Mouse (Mus musculus) telencephalon, adult 2 months (tissue): ENCODE results near the gene Btbd3.

Experiments
- DNase-seq: peaks from one replicate; pipeline ENCODE4 v3.0.0-alpha.2; 2011; ENCODE audit warnings: low read depth, low spot score

The Btbd3 gene

GRCm38 (mm10) chr2:138531160-138531967 is 275.0 kb downstream of the Btbd3 start:
- no peak for DNase-seq

- no peak for DNase-seq
These were observed 275.6 kb downstream of the Btbd3 start for GRCm38 (mm10) chr2:138531992-138532391.

- DNase-seq, result no peak
These were observed 283.3 kb downstream of the Btbd3 start for GRCm38 (mm10) chr2:138539655-138540054.

GRCm38 (mm10) chr2:138548990-138549389 is 292.6 kb downstream of the Btbd3 start:
- DNase-seq, result no peak

GRCm38 (mm10) chr2:138551516-138551915 is 295.2 kb downstream of the Btbd3 start:
- peak; percentile 83 for DNase-seq

- DNase-seq, result peak; percentile 32
These were observed 298.9 kb downstream of the Btbd3 start for GRCm38 (mm10) chr2:138555106-138555862.

- DNase-seq, result no peak
These were observed 329.6 kb downstream of the Btbd3 start for GRCm38 (mm10) chr2:138585930-138586329.

- no peak for DNase-seq
These were observed 331.0 kb downstream of the Btbd3 start for GRCm38 (mm10) chr2:138587335-138587734.

- peak; percentile 46 for DNase-seq
These were observed 331.6 kb downstream of the Btbd3 start for GRCm38 (mm10) chr2:138587795-138588545.

DNA sequence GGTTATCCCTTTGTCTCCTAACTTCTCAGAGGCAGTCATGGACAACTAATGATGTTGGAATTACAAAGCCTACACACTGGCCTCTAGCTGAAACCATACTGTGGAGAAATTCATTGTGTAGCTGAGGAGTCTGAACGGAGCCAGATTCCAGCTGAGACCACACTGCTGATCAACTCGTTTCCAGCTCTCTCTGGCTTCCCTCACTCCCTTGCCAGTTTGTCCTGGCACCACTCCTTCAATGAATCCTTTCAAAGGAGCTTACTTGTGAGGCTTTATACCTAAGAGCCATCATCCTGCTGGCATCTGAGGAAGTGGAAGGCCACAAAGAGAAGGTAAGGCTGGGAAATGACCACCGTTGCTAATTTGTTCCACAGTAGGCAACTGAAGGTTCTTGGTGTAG is 332.7 kb downstream of the Btbd3 start:
- DNase-seq, result no peak

DNA sequence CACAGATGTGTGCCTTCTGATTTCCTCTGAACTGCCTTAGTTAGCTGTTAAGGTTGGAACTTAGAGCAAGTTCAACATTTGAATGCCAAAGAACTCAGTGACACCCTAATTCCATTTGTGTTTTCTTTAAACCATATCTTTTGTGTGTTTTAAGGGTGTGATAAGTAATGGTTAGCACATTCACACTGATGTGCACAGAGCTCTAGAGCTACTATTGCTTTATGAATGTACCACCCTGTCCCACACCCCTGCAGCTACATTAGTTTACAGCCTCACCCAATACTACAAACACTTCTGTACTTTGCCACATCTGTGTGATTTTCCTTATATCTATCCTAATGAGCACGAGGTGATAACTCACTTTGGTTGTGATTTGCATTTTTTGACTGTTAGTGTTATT is 333.9 kb downstream of the Btbd3 start:
- DNase-seq, result no peak

- DNase-seq, result peak; percentile 64
These were observed 356.0 kb downstream of the Btbd3 start for GRCm38 (mm10) chr2:138612361-138612760.

DNA sequence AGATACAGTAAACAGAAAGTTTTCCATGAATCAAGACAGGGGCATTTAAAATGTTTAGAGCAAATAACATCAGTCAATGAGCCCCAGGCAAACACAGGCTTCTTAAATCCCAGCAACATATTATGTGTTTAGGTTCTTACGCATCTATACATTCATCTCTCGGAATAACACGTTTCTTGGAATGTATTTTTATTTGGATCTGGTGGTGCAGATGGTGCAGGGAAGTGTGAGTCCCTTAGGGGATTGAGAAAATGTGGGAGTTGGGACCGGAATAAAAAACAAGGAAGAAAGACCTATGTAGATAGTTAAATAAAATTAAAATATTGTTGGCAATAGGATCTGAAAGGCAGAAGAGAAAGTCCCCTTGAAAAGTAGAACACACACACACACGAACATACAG is 361.1 kb downstream of the Btbd3 start:
- DNase-seq, result peak; percentile 58
